In genomic region chr15:88036146-88037000, GRCm38 (mm10) we compare ENCODE assay signal across 9 mouse cellular contexts.
DNase-seq lines count a peak whose midpoint lies in the region; ATAC-seq lines count a peak whose summit lies in the region.
"Had no signal": no experiment of that assay in that cellular context is flagged by ENCODE, and none has a peak within 500 bp of the region (broad histone marks: within the 10 kb centered on the region; RNA-seq: fewer than 3 reads in every experiment).

No protein-coding gene starts in this region.

- no peaks in the 10 kb centered on the region for H3K4me1 ChIP-seq in heart, embryonic 12.5 days (replicated peaks)
- H3K4me1 ChIP-seq in lung, embryonic 15.5 days: no peaks in the 10 kb centered on the region
- H3K4me1 ChIP-seq in stomach, embryonic 15.5 days: no peaks in the 10 kb centered on the region
- no peaks in the 10 kb centered on the region for H3K4me1 ChIP-seq in liver, embryonic 11.5 days (replicated peaks; ENCODE audit: control insufficient read depth, insufficient read depth, low read length)

- H3K9me3 ChIP-seq in heart, embryonic 12.5 days (replicated peaks): no peaks in the 10 kb centered on the region
- no peaks in the 10 kb centered on the region for H3K9me3 ChIP-seq in lung, embryonic 15.5 days
- H3K9me3 ChIP-seq in stomach, embryonic 15.5 days: no peaks in the 10 kb centered on the region
- H3K9me3 ChIP-seq in liver, embryonic 11.5 days (ENCODE audit: control insufficient read depth, low read length): no peaks in the 10 kb centered on the region

- H3K4me2 ChIP-seq in heart, embryonic 12.5 days: no peak overlapping the region
- H3K4me2 ChIP-seq in lung, embryonic 15.5 days: no peak overlapping the region
- 0 out of 2 replicates have a peak overlapping the region, but pooled peaks have one; percentile 5 for H3K4me2 ChIP-seq in stomach, embryonic 15.5 days
- H3K4me2 ChIP-seq in liver, embryonic 11.5 days: no peak overlapping the region

- H3K27me3 ChIP-seq in heart, embryonic 12.5 days (replicated peaks): peaks cover 39% of the 10 kb centered on the region
- H3K27me3 ChIP-seq in lung, embryonic 15.5 days: no peaks in the 10 kb centered on the region
- no peaks in the 10 kb centered on the region for H3K27me3 ChIP-seq in stomach, embryonic 15.5 days (replicated peaks)
- H3K27me3 ChIP-seq in liver, embryonic 11.5 days (replicated peaks; ENCODE audit: control insufficient read depth, insufficient read depth, low read length): no peaks in the 10 kb centered on the region

- 64% methylated on average over 22 of the region's 22 CpGs for WGBS in heart, embryonic 12.5 days
- 35% methylated on average over 22 of the region's 22 CpGs for WGBS in lung, embryonic 15.5 days
- WGBS in stomach, embryonic 15.5 days: 26% methylated on average over 22 of the region's 22 CpGs
- WGBS in liver, embryonic 11.5 days: 63% methylated on average over 22 of the region's 22 CpGs

- peak; percentile 93 for DNase-seq in heart, adult 11 months
- DNase-seq in lung, adult 18-20 months: no peak
- DNase-seq in lung, postnatal 14 days: peak; percentile 3
- no peak for DNase-seq in liver, embryonic 11.5 days (ENCODE audit: low spot score)
- no peak for DNase-seq in spleen, postnatal 10 days (ENCODE audit: low spot score in 2 of 2)
- DNase-seq: cerebellum, postnatal 25 days had no signal

- no peak overlapping the region for H3K9ac ChIP-seq in heart, embryonic 12.5 days
- H3K9ac ChIP-seq in lung, embryonic 15.5 days: no peak overlapping the region
- H3K9ac ChIP-seq in stomach, embryonic 15.5 days: no peak overlapping the region
- no peak overlapping the region for H3K9ac ChIP-seq in liver, embryonic 11.5 days (ENCODE audit: low read depth, low read length)

- no peak overlapping the region for H3K4me3 ChIP-seq in heart, embryonic 12.5 days
- H3K4me3 ChIP-seq in lung, embryonic 15.5 days: no peak overlapping the region
- no peak overlapping the region for H3K4me3 ChIP-seq in stomach, embryonic 15.5 days (replicated peaks)
- H3K4me3 ChIP-seq in liver, embryonic 11.5 days (ENCODE audit: low read depth, low read length): no peak overlapping the region

- H3K36me3 ChIP-seq in heart, embryonic 12.5 days: no peaks in the 10 kb centered on the region
- no peaks in the 10 kb centered on the region for H3K36me3 ChIP-seq in lung, embryonic 15.5 days
- H3K36me3 ChIP-seq in stomach, embryonic 15.5 days: no peaks in the 10 kb centered on the region
- H3K36me3 ChIP-seq in liver, embryonic 11.5 days (ENCODE audit: control insufficient read depth, insufficient read depth, low read length): no peaks in the 10 kb centered on the region

- no peak for ATAC-seq in heart, embryonic 12.5 days (ENCODE audit: insufficient number of reproducible peaks, low FRiP score)
- ATAC-seq in lung, embryonic 15.5 days (ENCODE audit: borderline replicate concordance, extremely low read depth, low FRiP score, low TSS enrichment): 0 out of 2 replicates have a peak, but pooled peaks have one; percentile 33
- peak; percentile 83 for ATAC-seq in stomach, embryonic 15.5 days (ENCODE audit: insufficient read depth, low FRiP score, low read depth)
- no peak for ATAC-seq in liver, embryonic 11.5 days (replicated peaks; ENCODE audit: low FRiP score)

- H3K27ac ChIP-seq in heart, embryonic 12.5 days (ENCODE audit: poor library complexity, severe bottlenecking): no peak overlapping the region
- H3K27ac ChIP-seq in lung, embryonic 15.5 days: no peak overlapping the region
- no peak overlapping the region for H3K27ac ChIP-seq in stomach, embryonic 15.5 days
- H3K27ac ChIP-seq in liver, embryonic 11.5 days (ENCODE audit: low read depth, low read length): no peak overlapping the region

Comparison
In these comparisons a context has a peak if more than half of its experiments do, and no peak if none do; other contexts are left out.
1. DNase-seq: peak in heart, adult 11 months (single experiment) and lung, postnatal 14 days (single experiment); none in lung, adult 18-20 months (0 of 2), liver, embryonic 11.5 days (single experiment) and spleen, postnatal 10 days (0 of 2).
2. ATAC-seq: peak in lung, embryonic 15.5 days (single experiment) and stomach, embryonic 15.5 days (single experiment); none in heart, embryonic 12.5 days (single experiment) and liver, embryonic 11.5 days (single experiment).